Comparison of ENCODE assay signal across 19 mouse cellular contexts in the genomic region with DNA sequence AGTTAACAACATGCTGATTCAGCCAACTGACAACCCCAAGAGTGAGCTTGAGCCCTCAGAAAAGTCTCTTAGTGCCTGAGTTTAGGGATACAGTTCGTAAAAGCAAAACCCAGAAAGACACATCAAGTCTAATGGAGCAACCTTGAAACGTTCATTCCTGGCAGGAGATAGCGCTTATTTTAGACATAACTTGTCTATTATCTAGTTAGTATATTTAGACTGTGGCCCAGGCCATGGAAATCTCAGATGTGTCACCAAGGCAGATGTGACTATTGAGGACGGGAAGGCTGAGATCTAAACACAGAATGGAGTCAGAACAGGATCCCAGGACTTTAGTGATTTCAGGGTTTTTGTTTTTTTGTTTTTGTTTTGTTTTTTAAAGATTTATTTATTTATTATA.
"Had no signal": no experiment of that assay in that cellular context is flagged by ENCODE, and none has a peak within 500 bp of the region (broad histone marks: within the 10 kb centered on the region; RNA-seq: fewer than 3 reads in every experiment).

No protein-coding gene starts in this region.

- H3K9me3 ChIP-seq: kidney, embryonic 15.5 days; liver, embryonic 15.5 days; lung, embryonic 15.5 days; megakaryocyte, embryonic 14.5 days; midbrain, embryonic 10.5 days; midbrain, embryonic 13.5 days; neural tube, embryonic 13.5 days had no signal

- H3K4me3 ChIP-seq: kidney, embryonic 15.5 days; left cerebral cortex, adult 2 months; liver, embryonic 15.5 days; lung, embryonic 15.5 days; megakaryocyte, embryonic 14.5 days; midbrain, embryonic 10.5 days; midbrain, embryonic 13.5 days; myocyte; neural tube, embryonic 13.5 days had no signal

- H3K9ac ChIP-seq: kidney, embryonic 15.5 days; liver, embryonic 15.5 days; lung, embryonic 15.5 days; midbrain, embryonic 13.5 days; neural tube, embryonic 13.5 days had no signal

- ATAC-seq: midbrain, embryonic 13.5 days; midbrain, embryonic 16.5 days had no signal

- DNase-seq: kidney, postnatal 10 days; kidney, postnatal 36 days; layer of hippocampus, postnatal 36 days; lung, adult 18-20 months; lung, postnatal 10 days; lung, postnatal 36 days; retina, postnatal 1 day; thymus, adult 18-20 months; thymus, postnatal 4 days had no signal

- H3K27me3 ChIP-seq: kidney, embryonic 15.5 days; liver, embryonic 15.5 days; lung, embryonic 15.5 days; midbrain, embryonic 13.5 days; neural tube, embryonic 13.5 days had no signal

- H3K36me3 ChIP-seq: kidney, embryonic 15.5 days; liver, embryonic 15.5 days; lung, embryonic 15.5 days; midbrain, embryonic 10.5 days; midbrain, embryonic 13.5 days; neural tube, embryonic 13.5 days had no signal

- H3K4me2 ChIP-seq: kidney, embryonic 15.5 days; liver, embryonic 15.5 days; lung, embryonic 15.5 days; midbrain, embryonic 13.5 days; neural tube, embryonic 13.5 days had no signal

- H3K4me1 ChIP-seq: kidney, embryonic 15.5 days; lung, embryonic 15.5 days; midbrain, embryonic 10.5 days; midbrain, embryonic 13.5 days; neural tube, embryonic 13.5 days had no signal

- H3K27ac ChIP-seq: kidney, embryonic 15.5 days; left cerebral cortex, adult 2 months; liver, embryonic 15.5 days; lung, embryonic 15.5 days; midbrain, embryonic 10.5 days; midbrain, embryonic 13.5 days; neural tube, embryonic 13.5 days had no signal
